Mouse (Mus musculus) 3134 (cell line): ENCODE measurements at regions not wholly inside any gene's neighbourhood (a gene's known extent, or its start where the extent isn't known, plus 50 kb on each side); places are given as distances from the start of the nearest gene placed in this dataset.

Experiments used
- DNase-seq: peaks from one replicate; pipeline ENCODE4 v3.0.0-alpha.2; 2011; ENCODE audit warnings: low spot score; ENCODE audit not compliant: insufficient read length; ENCODE audit errors: extremely low read depth

DNA sequence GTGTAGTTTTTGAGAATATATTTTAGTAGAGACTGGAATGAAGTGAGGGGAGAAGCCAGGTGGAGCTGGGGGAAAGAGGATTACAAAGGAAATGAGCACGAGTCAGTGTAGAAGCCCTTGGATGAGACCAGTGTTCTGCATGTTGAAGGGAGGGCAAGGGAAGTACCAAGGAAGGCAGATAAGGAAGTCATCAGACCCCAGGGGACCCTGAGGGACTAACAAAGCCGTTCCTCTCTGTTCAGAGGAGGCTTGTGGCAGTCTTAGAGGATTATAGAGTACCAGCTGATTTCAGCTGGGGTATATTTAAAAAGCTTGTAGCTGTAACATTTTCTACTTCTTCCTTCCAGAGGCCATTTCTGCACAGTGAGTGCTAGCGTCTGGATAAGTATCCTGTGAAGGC is 56.7 kb upstream of the Igsf9b start:
- no peak for DNase-seq

DNA sequence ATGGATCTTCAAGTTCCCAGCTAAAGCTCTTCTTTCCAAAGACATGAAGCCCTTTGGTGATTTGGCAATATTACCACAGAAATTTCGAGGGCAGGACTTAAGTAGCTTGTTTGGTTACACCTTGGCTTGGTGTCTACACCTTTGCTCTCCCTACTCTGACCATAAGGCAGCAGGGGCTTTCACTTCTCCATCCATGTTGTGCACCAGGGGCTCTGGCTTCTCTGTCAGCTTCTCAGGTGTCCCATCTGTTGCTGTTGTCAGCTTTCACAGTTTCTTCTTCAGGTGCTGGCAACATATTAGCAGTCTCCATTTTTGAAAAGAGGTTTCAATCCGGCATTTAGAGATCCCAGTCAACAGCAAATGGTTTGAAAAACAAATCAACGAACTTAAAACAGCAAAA is 58.1 kb upstream of the Igsf9b start:
- no peak for DNase-seq

DNA sequence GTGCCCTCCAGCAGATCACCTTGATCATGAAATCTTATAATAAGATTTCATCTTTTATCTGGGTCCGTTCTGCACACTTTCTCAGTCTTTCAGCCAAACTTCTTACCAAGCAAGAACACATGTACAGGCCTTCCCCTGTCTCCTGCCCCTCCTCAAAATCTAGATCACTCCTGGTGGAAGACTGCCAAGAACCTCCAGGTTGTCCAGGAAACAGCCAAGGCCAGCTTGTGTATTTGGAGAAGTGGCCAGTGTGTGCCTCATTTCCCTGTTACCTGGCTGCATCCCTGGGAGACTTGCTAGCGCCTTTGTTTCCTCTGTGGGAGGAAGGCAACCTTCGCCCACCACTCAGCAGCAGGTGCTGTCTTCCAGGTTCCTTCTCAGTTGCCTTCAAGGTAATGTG is 58.5 kb upstream of the Igsf9b start:
- no peak for DNase-seq

DNA sequence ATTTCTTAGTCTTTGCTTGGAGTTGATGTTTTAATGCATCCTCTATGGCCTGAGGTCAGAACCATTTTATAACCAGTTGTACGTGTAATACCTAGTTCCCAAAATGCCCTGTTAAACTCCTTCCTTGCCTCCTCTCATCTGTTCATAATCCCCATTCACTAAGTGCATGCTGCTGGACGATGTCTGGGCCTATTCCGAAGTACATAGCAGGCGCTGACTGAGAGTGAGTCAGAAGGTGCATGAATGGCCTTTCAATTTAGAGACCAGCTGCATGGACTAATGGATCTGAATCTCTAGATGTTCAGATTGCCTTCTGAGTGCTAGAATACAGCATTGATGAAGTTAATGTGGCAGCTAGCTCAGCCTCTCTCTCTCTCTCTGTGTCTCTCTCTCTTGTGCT is 66.3 kb upstream of the Igsf9b start:
- no peak for DNase-seq

DNA sequence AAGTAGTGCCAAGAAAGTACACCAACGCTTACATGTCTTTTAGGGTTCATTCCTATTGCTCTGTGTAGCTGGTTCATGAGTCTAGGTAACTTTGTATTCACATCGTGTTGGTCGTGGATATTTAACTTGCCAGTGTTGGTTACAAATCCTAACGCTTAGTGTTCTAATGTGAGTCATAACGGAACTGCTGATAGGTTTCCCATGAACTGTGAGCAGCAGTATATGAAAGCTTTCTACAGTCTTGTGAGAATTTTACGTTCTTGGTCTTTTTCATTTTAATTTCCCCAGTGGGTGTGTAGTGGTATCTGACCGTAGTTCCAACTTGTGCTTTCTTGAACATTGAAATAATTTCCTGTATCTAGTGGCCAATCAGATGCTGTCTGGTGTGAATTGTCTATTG is 71.5 kb upstream of the Igsf9b start:
- DNase-seq: no peak

DNA sequence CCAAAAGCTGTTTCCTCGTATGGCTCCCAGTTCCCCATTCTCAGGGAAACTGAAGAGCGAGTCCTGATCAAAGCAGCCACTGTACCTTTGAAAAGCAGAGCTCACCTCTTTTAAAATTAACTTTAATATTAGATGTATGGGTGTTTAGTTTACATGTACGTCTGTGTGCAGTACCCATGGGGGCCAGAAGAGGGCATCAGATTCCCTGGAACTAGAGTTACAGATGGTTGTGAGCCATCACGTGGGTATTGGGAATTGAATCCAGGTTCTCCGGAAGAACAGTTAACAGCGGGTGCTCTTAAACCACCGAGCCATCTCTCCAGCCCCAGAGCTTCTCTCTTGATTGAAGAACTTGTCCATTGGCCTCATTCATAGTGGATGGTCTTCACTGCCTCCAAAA is 66.0 kb upstream of the Jam3 start:
- no peak for DNase-seq

DNA sequence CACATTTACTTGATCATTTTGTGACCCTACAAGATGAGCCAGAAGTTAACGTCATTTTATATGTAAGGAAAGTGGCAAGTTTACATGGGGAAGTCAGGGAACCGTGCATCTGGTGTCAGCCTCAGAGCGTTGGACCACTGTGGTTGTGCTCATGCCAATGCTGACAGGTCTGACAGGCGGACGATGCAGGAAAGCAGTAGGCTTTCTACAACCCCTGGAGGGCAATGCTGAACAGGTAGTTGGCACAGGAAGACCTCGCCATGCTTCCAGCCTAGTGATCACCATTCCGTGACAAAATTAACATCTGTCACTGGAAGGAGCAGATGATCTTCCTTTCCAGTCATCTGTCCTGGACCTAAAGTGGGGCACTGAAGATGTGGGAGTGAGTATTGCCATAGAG is 60.8 kb upstream of the Jam3 start:
- no peak for DNase-seq

DNA sequence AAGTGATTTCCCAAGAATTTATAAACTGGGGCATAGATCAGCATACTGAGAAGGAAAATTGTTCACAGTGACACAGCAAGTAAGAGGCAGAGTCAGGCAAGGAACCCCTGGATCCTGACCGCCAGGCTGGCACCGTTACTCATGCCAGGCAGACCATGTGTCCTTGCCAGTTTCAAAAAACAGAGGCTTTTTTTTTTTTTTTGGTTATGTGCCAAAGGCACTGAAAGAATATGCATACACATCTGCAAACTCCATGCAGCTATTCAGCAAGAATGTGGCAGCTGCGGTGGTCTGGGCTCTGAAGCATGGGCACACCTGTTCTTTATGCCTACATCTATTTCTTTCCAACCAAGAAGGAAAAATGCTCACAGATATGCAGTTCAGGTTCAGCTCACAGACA is 58.8 kb upstream of the Jam3 start:
- DNase-seq: peak; percentile 10

DNA sequence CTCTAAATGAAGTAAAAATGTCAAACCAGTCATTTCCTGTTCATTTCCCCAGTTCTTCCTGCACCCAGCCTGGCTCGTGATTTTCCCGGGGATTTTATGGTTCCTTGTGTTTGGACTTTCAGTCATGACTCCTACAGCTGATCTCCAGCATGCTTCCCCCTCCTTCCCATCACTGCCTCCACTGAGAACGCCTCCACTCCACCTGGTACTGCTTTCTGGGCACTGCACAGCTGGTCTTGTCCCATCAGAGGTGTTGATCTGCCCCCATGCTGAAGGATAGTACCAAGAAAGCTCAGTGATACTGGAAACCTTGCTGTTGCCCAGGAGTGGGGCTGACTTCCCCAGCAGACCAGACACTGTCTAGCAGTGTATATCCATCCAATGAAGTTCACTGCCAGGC is 53.6 kb upstream of the Jam3 start:
- no peak for DNase-seq
